Mouse (Mus musculus) limb, embryonic 14.5 days (tissue): ENCODE results near the gene Vmn2r84. TPM values are rescaled to one million over a fixed set of nuclear protein-coding genes. Genes with fewer than 3 reads are reported as not detected.
"Not testable (repeated sequence)": the region's sequence is repeated elsewhere in the genome, so short reads cannot be mapped to it uniquely, and the experiment has no call there.

Source experiments
- ATAC-seq: fragments of 200-750 bp; cut with Nextera tagmentation; 2 replicates; pipeline ENCODE4 v1.8.0; 2017; ENCODE audit warnings: low read depth, moderate number of reproducible peaks, moderate TSS enrichment; ENCODE audit not compliant: low FRiP score
- DNase-seq: peaks from one replicate; pipeline ENCODE4 v3.0.0-alpha.2; 2015; ENCODE audit warnings: low spot score
- H3K27ac ChIP-seq: fragments of 300-500 bp; sonication (generic); replicated peaks from 2 replicates; pipeline ENCODE4 v1.5.1; 2014; ENCODE audit warnings: low read depth, mild to moderate bottlenecking, low read length, moderate library complexity, mixed read lengths
- H3K27me3 ChIP-seq: fragments of 300-500 bp; sonication (generic); 2 replicates; pipeline ENCODE4 v1.6.1; 2014; ENCODE audit warnings: low read length, mixed read lengths; ENCODE audit not compliant: control insufficient read depth, insufficient read depth
- H3K36me3 ChIP-seq: fragments of 300-500 bp; sonication (generic); 2 replicates; pipeline ENCODE4 v1.6.1; 2014; ENCODE audit warnings: mild to moderate bottlenecking, low read length, moderate library complexity, mixed read lengths; ENCODE audit not compliant: control insufficient read depth, insufficient read depth
- H3K4me1 ChIP-seq: fragments of 300-500 bp; sonication (generic); 2 replicates; pipeline ENCODE4 v1.6.1; 2014; ENCODE audit warnings: antibody characterized with exemption, low read length, mixed read lengths; ENCODE audit not compliant: control insufficient read depth, insufficient read depth
- H3K4me2 ChIP-seq: fragments of 300-500 bp; sonication (generic); replicated peaks from 2 replicates; pipeline ENCODE4 v1.6.1; 2014; ENCODE audit warnings: low read depth, mild to moderate bottlenecking, low read length, moderate library complexity; ENCODE audit not compliant: severe bottlenecking
- H3K4me3 ChIP-seq: fragments of 300-500 bp; sonication (generic); replicated peaks from 2 replicates; pipeline ENCODE4 v1.5.1; 2014; ENCODE audit warnings: low read length
- H3K9ac ChIP-seq: fragments of 300-500 bp; sonication (generic); 2 replicates; pipeline ENCODE4 v1.6.1; 2014; ENCODE audit warnings: mild to moderate bottlenecking, low read depth, low read length, moderate library complexity; ENCODE audit not compliant: severe bottlenecking
- H3K9me3 ChIP-seq: fragments of 300-500 bp; sonication (generic); 2 replicates; pipeline ENCODE4 v1.6.1; 2016; ENCODE audit warnings: low read length; ENCODE audit not compliant: control insufficient read depth
- POLR2A ChIP-seq: fragments of 200-500 bp; IDR thresholded peaks from 2 replicates; pipeline ENCODE4 v1.8.0; 2012; ENCODE audit warnings: inconsistent platforms, mild to moderate bottlenecking, moderate library complexity, borderline replicate concordance; ENCODE audit not compliant: insufficient read depth, insufficient read length; ENCODE audit errors: extremely low read depth
- WGBS: fragments of 180-500 bp; shearing (Covaris S2); extraction: QIAGEN DNeasy Blood & Tissue Kit; methylation state at CpG from one replicate; pipeline ENCODE4 v1.1.7; 2014; 5-methylcytosine and 5-hydroxymethylcytosine counted together
- polyA plus RNA-seq, 2 experiments: library from polyadenylated mRNA; depleted of rRNA in 1 of 2; stranded (reverse) in 1 of 2; unstranded in 1 of 2; fragments of >200 nt; fragmentation: Nextera tagmentation in 1 of 2; extraction: Ambion mirVana in 1 of 2; gene quantifications; 2 replicates each; pipeline versions ENCODE4 v1.2.1 to v1.2.3; 2012 to 2014

Vmn2r84 gene
- polyA plus RNA-seq (2012; rRNA removed): 0.01 TPM in 2 replicates
- 0.03 TPM in 1 of 2 replicates, not detected in the other for polyA plus RNA-seq (2014; fragmentation: Nextera tagmentation; extraction: Ambion mirVana)

GRCm38 (mm10) chr10:130394232-130394631 is at the start of gene Vmn2r84:
TSS of gene Vmn2r84 (minus strand) at chr10:130394332.
- H3K9ac ChIP-seq: no peak within 1 kb of the TSS
- ATAC-seq (no peak), DNase-seq (no peak)
- no peaks in the 10 kb centered on the region for H3K9me3 ChIP-seq
- H3K4me1 ChIP-seq: no peaks in the 10 kb centered on the region
- no peak within 1 kb of the TSS for H3K27ac ChIP-seq
- no peaks in the 10 kb centered on the region for H3K36me3 ChIP-seq
- H3K27me3 ChIP-seq: no peaks in the 10 kb centered on the region
- no peak within 1 kb of the TSS for H3K4me2 ChIP-seq
- H3K4me3 ChIP-seq: no peak within 1 kb of the TSS
- no peak for TF ChIP-seq POLR2A

GRCm38 (mm10) chr10:130434185-130434898 is 40.2 kb upstream of the Vmn2r84 start:
- H3K9me3 ChIP-seq, H3K36me3 ChIP-seq, H3K9ac ChIP-seq, H3K4me2 ChIP-seq, H3K4me3 ChIP-seq, H3K4me1 ChIP-seq, ATAC-seq, DNase-seq, H3K27ac ChIP-seq, H3K27me3 ChIP-seq: not testable (repeated sequence)
- WGBS: 81% methylated on average over 11 of the region's 11 CpGs

- not testable (repeated sequence) for H3K4me3 ChIP-seq, DNase-seq, H3K4me1 ChIP-seq, H3K27me3 ChIP-seq, H3K9ac ChIP-seq, H3K4me2 ChIP-seq, H3K9me3 ChIP-seq, H3K36me3 ChIP-seq, ATAC-seq, H3K27ac ChIP-seq
Observed at GRCm38 (mm10) chr10:130429603-130430002, 35.5 kb upstream of the Vmn2r84 start, which contains the start of gene Vmn2r85. TSS of gene Vmn2r85 (minus strand) at chr10:130429703.

GRCm38 (mm10) chr10:130422368-130422767 is 28.2 kb upstream of the Vmn2r84 start:
- 70% methylated on average over 2 of the region's 2 CpGs for WGBS

GRCm38 (mm10) chr10:130420401-130420800 is 26.3 kb upstream of the Vmn2r84 start:
- no peak overlapping the region for H3K4me2 ChIP-seq
- no peaks in the 10 kb centered on the region for H3K4me1 ChIP-seq
- ATAC-seq (no peak), DNase-seq (no peak)
- no peaks in the 10 kb centered on the region for H3K36me3 ChIP-seq
- H3K9me3 ChIP-seq: no peaks in the 10 kb centered on the region
- no peaks in the 10 kb centered on the region for H3K27me3 ChIP-seq
- no peak overlapping the region for H3K27ac ChIP-seq
- no peak overlapping the region for H3K9ac ChIP-seq
- 75% methylated on average over 3 of the region's 3 CpGs for WGBS
- TF ChIP-seq POLR2A: no peak
- H3K4me3 ChIP-seq: no peak overlapping the region

More at GRCm38 (mm10) chr10:130422368-130422767, 28.2 kb upstream of the Vmn2r84 start:
- H3K27me3 ChIP-seq, H3K36me3 ChIP-seq, H3K4me3 ChIP-seq, H3K27ac ChIP-seq, H3K4me1 ChIP-seq, ATAC-seq, H3K9ac ChIP-seq, H3K9me3 ChIP-seq, DNase-seq, H3K4me2 ChIP-seq: not testable (repeated sequence)

GRCm38 (mm10) chr10:130419954-130420353 is 25.8 kb upstream of the Vmn2r84 start:
- H3K9me3 ChIP-seq, H3K36me3 ChIP-seq, H3K4me1 ChIP-seq, H3K27ac ChIP-seq, H3K27me3 ChIP-seq, H3K4me3 ChIP-seq, H3K9ac ChIP-seq, ATAC-seq, H3K4me2 ChIP-seq, DNase-seq: not testable (repeated sequence)
- 61% methylated on average over 2 of the region's 2 CpGs for WGBS

GRCm38 (mm10) chr10:130416352-130416751 is 22.2 kb upstream of the Vmn2r84 start:
- not testable (repeated sequence) for H3K36me3 ChIP-seq, H3K9ac ChIP-seq, H3K4me3 ChIP-seq, ATAC-seq, H3K4me1 ChIP-seq, H3K27me3 ChIP-seq, H3K27ac ChIP-seq, H3K4me2 ChIP-seq, H3K9me3 ChIP-seq, DNase-seq

- DNase-seq, ATAC-seq, H3K9me3 ChIP-seq, H3K27ac ChIP-seq, H3K27me3 ChIP-seq, H3K4me2 ChIP-seq, H3K36me3 ChIP-seq, H3K4me3 ChIP-seq, H3K4me1 ChIP-seq, H3K9ac ChIP-seq: not testable (repeated sequence)
- WGBS: 81% methylated on average over 10 of the region's 35 CpGs
Observed at GRCm38 (mm10) chr10:130412167-130412698, 18.1 kb upstream of the Vmn2r84 start.
